Mouse (Mus musculus): ENCODE data around the gene Capn2. TPM values are rescaled to one million over a fixed set of nuclear protein-coding genes. Genes with fewer than 3 reads are reported as not detected.
A peak's percentile ranks its signal among the peaks of the same experiment; 100 is the strongest.

Capn2 gene
- total and polyA plus RNA-seq, 2 experiments, result 9.3 to 27.8 TPM

DNA sequence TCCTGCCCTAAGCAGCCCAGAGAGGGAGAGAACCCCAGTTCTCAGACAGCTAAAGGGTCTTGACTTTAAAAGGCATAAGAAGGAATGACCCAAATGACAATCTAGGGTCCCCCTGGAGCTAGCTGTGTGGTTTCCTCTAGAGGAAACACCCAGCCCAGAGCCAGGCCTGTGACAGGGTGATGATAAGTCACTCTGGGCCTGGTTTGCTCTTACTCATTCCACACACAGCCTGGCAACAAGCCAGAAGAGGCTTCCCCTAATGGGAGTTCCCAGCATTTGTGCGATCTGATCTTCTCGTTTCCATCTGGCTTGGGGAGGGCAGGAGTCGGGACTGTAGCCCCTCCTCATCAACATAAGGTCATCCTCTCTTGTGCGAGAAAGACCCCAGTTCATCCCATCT, 13.2 kb downstream of the Capn2 start:
- H3K4me3 ChIP-seq (ENCODE audit: insufficient read depth, low read depth, low read length), result no peak overlapping the region
- no peaks in the 10 kb centered on the region; the same call in 1 of the 2 replicates for H3K79me2 ChIP-seq (ENCODE audit: control insufficient read depth, insufficient read depth, low read length)
- H3K27ac ChIP-seq (replicated peaks; ENCODE audit: insufficient read depth, low read depth, low read length), result peak overlapping the region; percentile 4; the same call in 1 of the 2 replicates
- H3K9ac ChIP-seq (ENCODE audit: low read depth, low read length), result no peak overlapping the region
- no peak for TF ChIP-seq CTCF (IDR thresholded peaks at IDR 0.05; ENCODE audit: low read depth, low read length)
- no peak for TF ChIP-seq POLR2A (IDR thresholded peaks at IDR 0.05; ENCODE audit: extremely low read depth, insufficient read depth, low read length)
- 75% methylated on average over 4 of the region's 4 CpGs for WGBS
- H3K4me1 ChIP-seq (ENCODE audit: control insufficient read depth, insufficient read depth, low read length), result peaks cover 25% of the 10 kb centered on the region
- H3K27me3 ChIP-seq (ENCODE audit: control insufficient read depth, insufficient read depth, low read length), result no peaks in the 10 kb centered on the region
- DNase-seq (ENCODE audit: extremely low read depth, low read depth, low spot score), result no peak
- H3K36me3 ChIP-seq (ENCODE audit: control insufficient read depth, insufficient read depth, low read length), result no peaks in the 10 kb centered on the region

DNA sequence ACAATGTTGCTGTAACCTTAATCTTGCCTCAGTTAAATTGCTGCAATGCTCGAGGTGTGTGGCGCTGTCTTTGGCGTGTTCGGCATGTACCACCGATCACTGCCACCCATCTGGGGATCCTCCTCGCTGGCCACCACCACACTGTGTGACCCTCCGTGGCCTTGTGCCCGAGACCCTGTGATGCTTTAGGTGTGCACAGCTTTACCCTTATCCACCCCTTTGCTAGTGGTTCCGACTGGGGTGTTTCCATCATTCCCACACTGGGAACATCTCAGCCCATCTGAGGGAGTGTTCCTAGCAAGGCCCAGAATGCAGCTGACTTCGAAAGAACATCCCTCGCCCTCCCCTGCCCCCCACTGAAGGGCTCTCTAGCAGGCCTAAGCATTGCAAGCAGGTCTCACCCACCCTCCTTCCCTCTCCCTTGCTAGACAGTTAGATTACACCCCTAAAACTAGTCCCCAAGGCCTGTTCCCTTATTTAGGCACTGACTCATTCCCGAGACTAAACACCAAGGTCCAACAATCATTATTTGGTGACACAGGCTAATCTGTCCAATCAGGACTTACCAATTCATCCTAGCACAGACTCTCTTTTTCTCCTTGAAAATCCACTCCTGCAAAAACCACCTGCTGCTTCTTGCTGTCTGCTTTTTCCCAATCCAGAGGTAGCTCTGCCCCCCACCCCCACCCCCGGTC, 14.1 kb downstream of the Capn2 start:
- TF ChIP-seq CTCF (IDR thresholded peaks at IDR 0.05; ENCODE audit: low read depth, low read length), result no peak
- TF ChIP-seq POLR2A (IDR thresholded peaks at IDR 0.05; ENCODE audit: extremely low read depth, insufficient read depth, low read length), result no peak
- WGBS, result 92% methylated on average over 13 of the region's 13 CpGs
- H3K79me2 ChIP-seq (ENCODE audit: control insufficient read depth, insufficient read depth, low read length), result peaks cover 3% of the 10 kb centered on the region; the same call in 1 of the 2 replicates
- DNase-seq (ENCODE audit: extremely low read depth, low read depth, low spot score), result no peak
- H3K4me3 ChIP-seq (ENCODE audit: insufficient read depth, low read depth, low read length), result no peak overlapping the region
- peaks cover 26% of the 10 kb centered on the region for H3K4me1 ChIP-seq (ENCODE audit: control insufficient read depth, insufficient read depth, low read length)
- no peaks in the 10 kb centered on the region for H3K27me3 ChIP-seq (ENCODE audit: control insufficient read depth, insufficient read depth, low read length)
- H3K9ac ChIP-seq (ENCODE audit: low read depth, low read length), result no peak overlapping the region
- no peak overlapping the region for H3K27ac ChIP-seq (replicated peaks; ENCODE audit: insufficient read depth, low read depth, low read length)
- H3K36me3 ChIP-seq (ENCODE audit: control insufficient read depth, insufficient read depth, low read length), result no peaks in the 10 kb centered on the region

DNA sequence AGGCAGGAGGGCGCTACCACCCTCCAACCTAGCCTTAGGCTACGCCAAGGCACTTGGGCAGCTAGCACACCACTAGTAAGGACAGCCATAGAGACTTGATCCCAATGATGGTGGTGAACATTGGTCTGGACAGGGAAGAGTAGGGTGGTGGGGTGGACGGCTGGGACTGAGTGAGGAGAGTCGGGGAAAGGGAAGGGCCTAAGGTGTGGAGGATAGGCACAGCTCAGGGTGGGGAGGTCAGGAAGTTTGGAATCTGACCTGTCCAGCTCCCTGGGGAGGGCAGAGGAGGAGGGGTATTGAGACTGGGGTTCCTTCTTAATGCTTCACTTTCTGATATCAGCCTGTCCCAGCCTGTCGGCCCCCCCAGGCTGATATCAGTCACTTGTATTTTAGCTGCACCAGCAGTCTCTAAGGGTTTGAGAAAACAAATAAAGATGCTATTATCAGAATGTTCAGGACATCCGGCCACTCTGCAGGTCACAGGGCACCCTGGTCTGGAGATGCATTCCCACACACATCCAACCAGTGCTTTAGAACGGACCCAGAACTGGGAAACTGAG, 14.8 kb downstream of the Capn2 start:
- H3K27ac ChIP-seq (replicated peaks; ENCODE audit: insufficient read depth, low read depth, low read length), result no peak overlapping the region
- DNase-seq (ENCODE audit: extremely low read depth, low read depth, low spot score), result no peak
- H3K79me2 ChIP-seq (ENCODE audit: control insufficient read depth, insufficient read depth, low read length), result peaks cover 3% of the 10 kb centered on the region; the same call in 1 of the 2 replicates
- H3K27me3 ChIP-seq (ENCODE audit: control insufficient read depth, insufficient read depth, low read length), result no peaks in the 10 kb centered on the region
- 83% methylated on average over 7 of the region's 7 CpGs for WGBS
- H3K36me3 ChIP-seq (ENCODE audit: control insufficient read depth, insufficient read depth, low read length), result no peaks in the 10 kb centered on the region
- H3K4me3 ChIP-seq (ENCODE audit: insufficient read depth, low read depth, low read length), result no peak overlapping the region
- H3K9ac ChIP-seq (ENCODE audit: low read depth, low read length), result no peak overlapping the region
- peaks cover 28% of the 10 kb centered on the region for H3K4me1 ChIP-seq (ENCODE audit: control insufficient read depth, insufficient read depth, low read length)
- no peak for TF ChIP-seq POLR2A (IDR thresholded peaks at IDR 0.05; ENCODE audit: extremely low read depth, insufficient read depth, low read length)

DNA sequence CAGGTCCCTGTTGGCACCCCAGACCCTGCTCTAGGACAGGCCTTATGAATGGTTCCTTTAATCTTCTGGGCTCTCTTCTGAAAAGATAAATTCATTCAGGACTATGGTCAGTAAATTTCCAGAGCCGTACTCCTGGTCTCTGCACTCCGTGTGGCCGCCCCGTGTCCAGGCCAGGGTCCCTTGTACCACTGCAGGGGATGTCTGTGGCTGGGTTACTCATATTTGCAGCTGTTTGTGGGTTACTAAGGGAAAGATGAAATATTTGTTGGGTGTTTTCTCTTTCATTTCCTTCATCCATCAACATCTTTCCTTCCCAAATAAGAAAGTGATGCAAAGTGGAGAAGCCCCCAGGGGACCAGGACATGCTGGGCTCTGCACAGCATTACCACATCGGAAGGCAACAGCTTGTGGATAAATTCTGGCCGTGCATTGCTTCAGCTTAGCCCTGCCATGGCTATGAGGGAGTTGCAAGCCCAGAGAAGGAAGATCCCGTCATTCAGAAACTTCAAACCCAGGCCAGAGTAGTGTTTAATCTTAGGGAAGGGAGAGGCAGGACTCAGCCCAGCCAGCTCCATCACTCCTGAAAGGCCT, 15.5 kb downstream of the Capn2 start:
- WGBS, result 93% methylated on average over 7 of the region's 7 CpGs
- Histone ChIP-seq H3K27ac (replicated peaks; ENCODE audit: insufficient read depth, low read depth, low read length) (no peak overlapping the region), H3K36me3 (ENCODE audit: control insufficient read depth, insufficient read depth, low read length) (no peaks in the 10 kb centered on the region), H3K9ac (ENCODE audit: low read depth, low read length) (no peak overlapping the region), H3K4me3 (ENCODE audit: insufficient read depth, low read depth, low read length) (no peak overlapping the region), H3K4me1 (ENCODE audit: control insufficient read depth, insufficient read depth, low read length) (peaks cover 28% of the 10 kb centered on the region), H3K27me3 (ENCODE audit: control insufficient read depth, insufficient read depth, low read length) (no peaks in the 10 kb centered on the region), H3K79me2 (ENCODE audit: control insufficient read depth, insufficient read depth, low read length) (peaks cover 3% of the 10 kb centered on the region; the same call in 1 of the 2 replicates)
- DNase-seq (ENCODE audit: extremely low read depth, low read depth, low spot score), result no peak
- TF ChIP-seq CTCF (IDR thresholded peaks at IDR 0.05; ENCODE audit: low read depth, low read length) (no peak), POLR2A (IDR thresholded peaks at IDR 0.05; ENCODE audit: extremely low read depth, insufficient read depth, low read length) (no peak)

DNA sequence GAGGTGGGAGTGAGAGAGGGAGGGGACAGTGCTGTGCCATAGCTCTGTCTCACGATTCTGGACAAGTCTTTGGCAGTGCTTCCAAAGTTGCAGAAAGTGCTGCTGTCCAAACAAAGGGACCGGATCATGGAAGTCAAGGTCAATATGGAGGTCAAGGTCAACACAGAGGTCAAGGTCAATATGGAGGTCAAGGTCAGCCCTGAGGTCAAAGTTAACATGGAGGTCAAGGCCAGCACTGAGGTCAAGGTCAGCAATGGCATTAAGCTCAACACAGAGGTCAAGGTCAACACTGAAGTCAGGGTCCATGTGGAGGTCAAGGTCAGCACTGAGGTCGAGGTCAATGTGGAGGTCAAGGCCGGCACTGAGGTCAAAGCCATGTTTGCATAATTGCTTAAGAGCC, 16.6 kb downstream of the Capn2 start:
- H3K4me1 ChIP-seq (ENCODE audit: control insufficient read depth, insufficient read depth, low read length), result peaks cover 23% of the 10 kb centered on the region
- peak overlapping the region; percentile 75 for H3K27ac ChIP-seq (replicated peaks; ENCODE audit: insufficient read depth, low read depth, low read length)
- peaks cover 3% of the 10 kb centered on the region; the same call in 1 of the 2 replicates for H3K79me2 ChIP-seq (ENCODE audit: control insufficient read depth, insufficient read depth, low read length)
- no peaks in the 10 kb centered on the region for H3K27me3 ChIP-seq (ENCODE audit: control insufficient read depth, insufficient read depth, low read length)
- H3K36me3 ChIP-seq (ENCODE audit: control insufficient read depth, insufficient read depth, low read length), result no peaks in the 10 kb centered on the region
- no peak for DNase-seq (ENCODE audit: extremely low read depth, low read depth, low spot score)
- WGBS, result 47% methylated on average over 4 of the region's 4 CpGs
- no peak overlapping the region for H3K9ac ChIP-seq (ENCODE audit: low read depth, low read length)
- no peak overlapping the region for H3K4me3 ChIP-seq (ENCODE audit: insufficient read depth, low read depth, low read length)
- TF ChIP-seq POLR2A (IDR thresholded peaks at IDR 0.05; ENCODE audit: extremely low read depth, insufficient read depth, low read length) (no peak), CTCF (IDR thresholded peaks at IDR 0.05; ENCODE audit: low read depth, low read length) (no peak)

- H3K9ac ChIP-seq (ENCODE audit: low read depth, low read length), result no peak overlapping the region
- no peak overlapping the region for H3K4me3 ChIP-seq (ENCODE audit: insufficient read depth, low read depth, low read length)
- H3K79me2 ChIP-seq (ENCODE audit: control insufficient read depth, insufficient read depth, low read length), result peaks cover 3% of the 10 kb centered on the region; the same call in 1 of the 2 replicates
- DNase-seq (ENCODE audit: extremely low read depth, low read depth, low spot score), result no peak
- TF ChIP-seq POLR2A (IDR thresholded peaks at IDR 0.05; ENCODE audit: extremely low read depth, insufficient read depth, low read length) (no peak), CTCF (IDR thresholded peaks at IDR 0.05; ENCODE audit: low read depth, low read length) (no peak)
- H3K36me3 ChIP-seq (ENCODE audit: control insufficient read depth, insufficient read depth, low read length), result no peaks in the 10 kb centered on the region
- 69% methylated on average over 4 of the region's 4 CpGs for WGBS
- H3K27ac ChIP-seq (replicated peaks; ENCODE audit: insufficient read depth, low read depth, low read length), result peak overlapping the region; percentile 75
- H3K27me3 ChIP-seq (ENCODE audit: control insufficient read depth, insufficient read depth, low read length), result no peaks in the 10 kb centered on the region
- H3K4me1 ChIP-seq (ENCODE audit: control insufficient read depth, insufficient read depth, low read length), result peaks cover 24% of the 10 kb centered on the region
These were observed 17.2 kb downstream of the Capn2 start for GRCm38 (mm10) chr1:182500224-182500623.
